Mouse (Mus musculus): ENCODE data around the gene Pde7b. TPM values are rescaled to one million over a fixed set of nuclear protein-coding genes. Genes with fewer than 3 reads are reported as not detected.

Gene Pde7b
- total RNA-seq, 2 experiments from 2014 or later, result 37.2 to 37.9 TPM

DNA sequence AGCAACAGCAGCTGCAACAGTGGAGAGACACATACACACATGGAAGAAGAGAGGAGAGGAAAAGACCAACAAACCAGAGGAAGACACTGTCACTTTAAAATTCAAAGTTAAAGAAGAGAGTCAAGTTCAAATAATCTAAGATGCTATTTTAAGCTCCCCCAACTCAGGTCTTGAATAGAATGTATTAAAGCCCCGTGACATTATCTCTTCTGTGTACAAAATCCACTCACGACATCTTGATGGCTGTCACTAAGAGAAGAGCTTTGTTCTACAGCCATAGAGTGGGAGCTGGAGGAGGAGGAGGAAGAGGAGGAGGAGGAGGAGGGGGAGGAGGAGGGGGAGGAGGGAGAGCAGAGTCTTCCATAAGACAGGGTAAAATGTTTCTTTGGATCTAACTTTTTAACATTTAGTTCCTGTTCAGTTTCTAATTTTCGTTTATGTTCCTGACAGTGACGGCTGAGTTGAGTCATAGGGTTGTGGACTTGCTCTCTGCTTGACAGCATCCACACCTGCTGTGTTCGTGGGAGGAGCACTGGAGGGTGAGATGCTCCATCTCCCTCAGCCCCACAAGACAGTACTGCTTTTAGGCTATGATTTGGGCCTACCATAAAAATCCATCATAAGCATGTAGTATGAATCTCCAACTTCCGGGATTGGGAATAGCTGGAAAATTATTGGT is 270.4 kb downstream of the Pde7b start:
- no peak for DNase-seq (ENCODE audit: low spot score)

DNA sequence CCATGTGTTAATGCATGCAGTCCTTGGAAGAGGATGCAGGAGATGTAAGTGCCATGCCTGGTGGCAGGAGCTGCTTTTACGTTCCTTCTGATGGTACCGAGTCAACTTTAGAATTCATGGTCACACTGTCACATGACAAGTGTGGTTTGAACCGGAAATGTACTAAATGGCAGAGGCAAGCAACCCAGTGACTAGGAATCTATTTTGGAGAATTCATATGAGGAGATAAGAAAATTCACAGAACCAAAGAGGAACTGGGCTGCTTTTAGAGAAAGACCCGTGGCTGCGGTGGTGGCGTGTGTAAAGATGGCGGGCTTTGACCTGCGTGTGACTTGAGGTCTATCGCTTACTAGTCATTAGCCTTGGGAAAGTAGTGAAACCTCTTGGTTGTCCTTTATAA is 287.4 kb downstream of the Pde7b start:
- DNase-seq (ENCODE audit: low spot score), result no peak

DNA sequence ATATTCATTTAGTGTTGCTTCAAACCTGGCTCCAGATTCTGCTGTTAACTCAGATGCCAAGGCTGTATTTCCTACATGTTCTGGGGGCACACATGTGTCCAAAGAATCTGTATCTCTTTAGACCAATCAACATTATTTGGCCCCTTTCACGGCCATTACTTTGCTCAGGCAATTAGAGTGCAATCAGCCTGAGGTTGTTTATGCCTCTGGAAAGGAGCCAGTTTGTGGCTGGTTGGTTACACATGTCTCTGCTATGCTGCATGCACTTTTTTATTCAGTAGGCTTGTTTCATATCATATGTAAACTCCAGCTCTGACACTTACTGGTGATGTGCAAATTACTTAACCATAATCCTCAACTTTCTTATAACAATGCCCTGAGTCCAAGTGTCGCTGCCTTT is 287.9 kb downstream of the Pde7b start:
- no peak for DNase-seq (ENCODE audit: low spot score)

DNA sequence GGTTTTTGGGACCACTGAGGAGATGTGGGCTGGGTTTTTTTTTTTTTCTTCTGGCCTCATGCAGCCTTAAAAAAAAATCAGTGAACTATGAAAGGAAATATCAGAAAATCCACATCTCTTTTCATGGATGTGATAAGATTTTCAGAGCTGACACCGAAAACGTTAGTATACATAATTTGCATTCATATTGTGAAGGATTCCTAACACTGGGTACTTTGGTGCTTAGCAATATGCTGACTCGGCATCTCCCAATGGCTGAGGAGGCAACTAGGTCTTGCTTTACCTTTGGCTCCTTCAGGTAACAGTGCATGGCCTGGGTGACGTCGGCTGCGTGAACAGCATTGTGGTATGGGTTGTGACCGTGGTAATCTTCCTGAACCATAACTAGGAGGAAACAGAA is 289.0 kb downstream of the Pde7b start:
- DNase-seq (ENCODE audit: low spot score), result no peak

DNA sequence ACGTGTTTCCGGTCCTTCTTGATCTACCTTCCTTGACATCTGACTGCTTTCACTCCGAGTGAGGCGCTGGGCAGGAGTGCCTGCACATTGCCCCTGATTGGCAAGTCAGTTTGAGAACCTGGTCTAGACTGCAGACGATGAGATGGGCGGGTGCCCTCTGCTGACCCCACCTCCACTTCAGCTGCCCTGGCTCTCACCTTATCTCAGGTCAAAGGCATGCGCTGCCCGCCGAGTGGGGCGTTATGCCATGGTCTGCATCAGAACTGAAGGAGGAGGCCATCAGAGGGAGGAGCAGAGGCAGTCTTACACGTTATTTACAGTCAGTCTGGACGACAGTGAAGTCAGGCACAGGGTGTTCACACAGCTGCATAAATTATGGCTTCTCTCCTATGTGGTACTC is 293.5 kb downstream of the Pde7b start:
- DNase-seq (ENCODE audit: low spot score), result no peak

DNA sequence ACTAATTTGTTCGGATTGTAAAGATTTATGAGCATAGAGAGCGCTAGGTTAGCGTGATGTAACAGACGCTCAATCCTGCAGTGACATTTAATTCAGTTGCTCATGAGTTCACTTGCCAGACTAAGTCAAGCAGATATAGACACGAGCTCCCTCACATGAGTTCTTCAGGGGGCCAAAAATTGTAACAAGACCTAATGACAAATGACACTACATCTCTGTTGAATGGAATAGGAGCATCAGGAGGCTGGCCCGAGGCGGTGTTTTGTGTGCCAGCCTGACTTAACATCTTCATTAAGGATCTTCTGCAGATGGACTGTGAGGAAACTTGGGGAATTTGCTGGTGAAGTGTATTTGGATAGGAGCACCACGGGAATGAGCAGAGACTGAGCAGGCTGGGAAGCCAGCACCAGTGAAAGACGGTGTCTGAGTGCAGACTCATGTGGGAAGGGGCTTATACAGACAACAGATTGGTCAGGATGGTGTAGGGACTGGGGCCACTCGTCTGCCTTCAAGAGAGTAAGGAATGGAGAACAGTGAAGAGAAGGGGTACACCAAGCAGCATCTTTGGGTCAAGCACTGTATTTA is 303.5 kb downstream of the Pde7b start:
- peak; percentile 38 for DNase-seq (ENCODE audit: low spot score)

DNA sequence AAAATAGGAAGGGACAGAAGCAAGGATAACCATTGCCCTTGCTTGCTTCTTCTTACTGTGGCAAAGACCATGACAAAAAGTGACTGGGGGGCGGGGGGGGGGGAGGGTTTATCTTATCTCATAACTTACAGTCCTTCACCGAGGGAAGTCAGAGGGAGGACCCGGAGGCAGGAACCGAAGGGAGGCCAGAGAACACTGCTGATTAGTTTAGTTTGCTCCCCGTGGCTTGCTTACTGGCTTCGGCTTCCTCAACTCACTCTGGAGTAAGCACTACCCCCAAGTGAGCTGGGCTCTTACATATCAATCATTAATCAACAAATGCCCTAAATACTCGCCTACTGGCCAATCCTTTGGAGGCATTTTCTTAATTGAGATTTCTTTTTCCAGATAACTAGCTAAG is 304.6 kb downstream of the Pde7b start:
- no peak for DNase-seq (ENCODE audit: low spot score)

DNA sequence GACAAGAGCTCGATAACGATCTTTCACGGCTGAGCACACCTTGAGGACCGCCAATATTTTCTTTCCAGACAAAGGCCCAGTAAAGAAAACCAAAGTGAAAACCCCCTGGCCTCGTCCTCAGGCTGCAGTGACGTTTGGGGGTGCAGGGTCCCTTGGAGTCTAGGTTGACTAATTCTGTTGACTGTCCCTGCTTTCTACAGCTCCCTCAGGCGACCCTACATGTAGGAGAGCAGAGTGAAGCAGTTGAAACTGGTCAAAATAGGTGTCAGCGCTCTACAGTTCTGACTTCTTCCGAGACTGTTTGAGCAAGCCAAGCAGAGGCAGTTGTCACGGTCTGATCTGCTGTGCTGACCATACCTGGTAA is 306.0 kb downstream of the Pde7b start:
- no peak for DNase-seq (ENCODE audit: low spot score)

DNA sequence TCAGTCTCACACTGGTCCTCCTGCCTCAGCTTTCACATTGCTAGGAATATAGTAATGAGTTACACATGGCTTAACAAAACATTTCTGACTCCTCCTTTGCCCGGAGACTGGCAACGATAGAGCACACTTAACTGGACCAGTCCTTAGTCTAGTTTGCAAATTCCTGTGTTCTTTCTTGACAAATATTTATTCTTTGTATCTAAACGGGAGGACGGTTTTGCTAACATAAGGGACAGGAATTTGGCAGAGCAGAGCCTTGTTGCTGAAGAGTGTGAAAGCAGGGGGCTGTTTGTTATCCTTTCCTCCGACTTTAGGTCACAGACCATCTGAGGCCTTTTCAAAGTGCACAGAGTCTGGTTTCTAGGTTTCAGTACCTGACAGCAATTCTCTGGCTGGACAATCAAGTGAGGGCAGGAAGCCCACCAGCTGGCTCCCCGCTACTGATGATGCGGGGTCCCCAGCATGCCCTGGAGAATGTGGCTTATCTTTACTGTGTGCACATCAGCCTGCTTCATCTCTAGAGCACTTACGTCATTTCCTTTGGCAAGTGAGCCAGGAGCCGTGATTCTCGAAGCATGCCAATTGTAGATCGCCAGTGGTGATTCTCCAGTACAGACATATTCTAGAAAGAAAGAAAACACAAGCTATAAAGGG is 306.5 kb downstream of the Pde7b start:
- DNase-seq (ENCODE audit: low spot score), result no peak

DNA sequence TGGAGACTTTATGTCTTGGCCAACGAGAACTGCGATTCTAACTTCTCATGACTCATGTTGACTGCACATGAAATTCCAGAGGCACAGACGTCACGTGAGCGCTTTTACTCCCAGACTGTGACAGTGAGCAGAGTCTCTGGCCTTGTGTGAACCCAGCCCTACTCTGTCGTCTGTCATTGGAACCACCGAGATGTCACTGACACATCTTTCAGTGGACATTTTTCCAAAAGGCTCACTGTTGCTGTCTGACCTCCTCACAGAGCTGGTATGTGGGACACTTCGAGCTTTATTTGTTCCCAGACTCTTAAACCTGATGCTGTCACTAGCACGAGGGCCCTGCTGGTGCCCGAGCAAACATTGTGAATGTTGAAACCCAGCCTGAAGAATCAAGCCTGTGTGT is 315.7 kb downstream of the Pde7b start:
- DNase-seq (ENCODE audit: low spot score), result no peak

DNA sequence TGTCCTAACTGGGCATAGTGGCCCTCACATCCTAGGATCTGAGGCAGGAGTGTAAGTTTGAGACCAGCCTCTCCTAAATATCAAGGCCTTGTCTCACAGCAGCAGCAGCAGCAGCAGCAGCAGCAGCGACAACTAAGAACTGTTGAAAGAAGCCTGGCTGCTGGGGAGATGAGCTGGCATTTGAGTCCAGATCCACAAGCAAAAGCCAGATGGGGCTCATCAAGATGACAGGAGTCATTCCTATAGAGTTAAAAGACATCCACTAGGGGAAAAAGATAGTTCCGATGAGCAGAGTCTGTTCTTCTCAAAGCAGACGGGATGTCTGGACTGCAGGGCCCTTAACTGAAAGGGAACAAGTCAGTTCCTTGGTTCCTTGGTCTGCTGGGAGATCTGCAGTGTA is 316.5 kb downstream of the Pde7b start:
- DNase-seq (ENCODE audit: low spot score), result no peak

DNA sequence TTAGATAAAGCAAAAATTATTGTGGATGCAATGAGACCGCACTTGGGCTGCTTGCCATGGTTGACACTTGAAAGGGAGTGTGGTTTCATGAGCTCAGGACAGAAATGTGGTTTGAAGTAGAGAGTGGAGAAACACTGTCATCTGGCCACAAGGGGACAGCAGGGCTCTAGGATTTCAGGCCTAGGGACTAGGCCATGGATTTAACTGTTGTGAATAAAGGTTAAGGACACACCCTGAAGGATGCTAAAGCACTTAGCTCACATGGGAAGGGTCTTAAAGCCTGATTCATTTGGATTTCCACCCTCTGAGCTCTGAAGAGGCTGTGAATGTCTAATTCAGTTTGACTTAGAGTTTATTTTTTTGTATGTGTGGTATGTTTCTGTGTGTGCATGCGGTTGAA is 319.4 kb downstream of the Pde7b start:
- DNase-seq (ENCODE audit: low spot score), result peak; percentile 47

DNA sequence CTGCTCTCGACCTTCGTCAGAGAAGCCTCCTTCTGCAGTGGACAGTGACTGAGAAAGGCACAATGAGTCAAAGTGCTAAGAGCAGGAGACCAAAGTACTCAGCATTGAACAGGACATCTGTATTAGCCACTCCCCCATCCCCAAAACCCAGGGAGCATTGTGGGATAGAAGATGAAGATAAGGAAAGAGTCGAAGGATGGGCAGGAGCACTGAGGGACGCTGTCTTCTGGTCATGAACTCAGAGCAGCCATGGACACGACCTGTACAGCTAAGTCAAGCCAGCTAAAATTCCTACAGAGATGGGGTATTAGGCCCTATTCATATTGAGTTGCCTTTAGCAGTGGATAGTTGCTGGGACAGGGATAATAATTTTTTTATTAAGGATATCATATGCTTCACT is 321.9 kb downstream of the Pde7b start:
- DNase-seq (ENCODE audit: low spot score), result no peak

DNA sequence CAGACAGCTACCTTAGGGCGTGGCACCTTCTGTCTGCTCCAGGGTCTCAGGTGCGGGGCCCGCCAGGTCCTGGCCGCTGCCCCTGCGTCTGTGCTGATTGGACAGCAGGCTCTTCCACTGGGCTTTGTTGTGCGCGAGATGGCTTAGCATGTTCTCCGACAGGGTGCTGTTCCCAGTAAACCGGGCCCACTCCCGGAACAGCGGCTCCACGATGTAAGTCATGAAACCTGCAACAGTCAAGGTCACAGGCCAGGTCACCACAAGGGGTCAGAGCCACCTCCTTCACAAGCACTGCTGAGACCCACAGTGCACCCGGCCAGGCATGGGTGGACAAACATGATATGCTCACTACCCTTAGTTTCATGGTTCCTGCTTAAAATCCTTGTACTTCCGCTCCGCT is 324.5 kb downstream of the Pde7b start:
- DNase-seq (ENCODE audit: low spot score), result no peak

DNA sequence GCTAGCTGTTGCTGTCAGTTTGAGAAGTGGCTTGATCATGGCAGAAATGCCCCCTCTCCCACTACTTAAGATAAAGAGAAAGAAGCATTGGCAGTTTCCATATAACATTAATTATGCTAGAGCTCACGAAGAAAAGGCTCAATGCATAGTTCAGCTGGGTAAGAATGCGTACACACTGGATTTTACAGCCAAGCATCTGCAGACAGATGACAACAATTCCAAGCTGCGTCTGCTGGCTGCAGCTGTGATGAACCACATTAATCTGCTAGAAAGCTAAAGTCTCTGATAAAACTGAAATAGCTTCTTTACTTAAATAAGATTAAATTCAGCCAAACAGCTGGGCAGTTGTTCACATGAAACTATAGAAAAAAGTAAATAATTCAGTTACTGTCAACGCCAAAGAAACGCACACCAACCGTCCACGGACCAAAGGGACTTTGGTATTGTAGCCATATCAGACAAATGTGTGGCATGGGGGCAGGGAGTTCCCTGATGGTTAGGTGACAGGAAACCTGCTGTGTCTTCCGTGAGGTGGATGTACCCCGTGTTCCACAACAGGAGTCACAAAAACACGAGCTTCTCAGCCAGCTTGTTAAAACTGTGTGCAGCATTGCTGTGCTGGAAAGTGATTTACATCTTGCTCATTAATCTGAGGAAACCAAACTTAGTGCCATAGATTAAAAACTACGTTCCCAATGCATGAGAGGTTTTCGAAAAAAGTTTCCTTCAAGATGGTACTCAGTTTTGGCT is 326.1 kb downstream of the Pde7b start:
- DNase-seq (ENCODE audit: low spot score), result no peak

DNA sequence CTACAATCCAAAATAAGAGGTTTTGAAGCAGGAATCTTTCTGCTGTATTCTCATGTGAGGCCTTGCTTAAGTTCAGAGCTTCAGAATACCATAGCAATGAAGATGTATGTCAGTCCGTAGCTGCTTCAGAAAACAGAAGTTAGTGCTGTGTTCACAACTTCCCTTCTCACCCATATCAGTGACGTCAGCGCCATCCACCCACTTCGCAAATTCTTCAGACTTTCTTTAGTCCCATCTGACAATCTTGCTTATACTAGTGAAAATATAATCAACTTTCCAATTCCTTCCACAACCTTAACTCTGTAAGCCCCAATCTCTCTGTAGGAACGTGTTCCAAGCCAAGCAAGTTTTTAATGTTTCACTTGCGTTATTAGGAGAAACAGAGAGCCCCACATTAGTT is 326.7 kb downstream of the Pde7b start:
- no peak for DNase-seq (ENCODE audit: low spot score)

DNA sequence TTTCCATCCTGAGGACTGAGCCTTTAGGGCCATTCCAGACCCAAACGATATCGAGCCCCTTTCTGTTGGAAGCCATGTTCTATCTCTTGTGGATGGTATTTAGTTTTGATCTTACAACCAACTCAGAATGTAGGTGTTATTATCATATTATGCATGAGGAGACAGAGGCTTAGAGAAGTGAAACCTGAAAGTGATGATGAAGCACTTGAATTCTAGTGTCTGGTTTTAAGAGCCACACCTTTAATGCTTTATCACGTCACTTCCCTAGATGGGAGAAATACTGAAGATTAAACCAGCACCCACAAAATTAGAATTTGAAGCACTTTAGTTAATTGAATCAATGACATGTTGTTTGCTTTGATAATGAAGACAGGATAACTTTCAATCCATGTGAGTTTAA is 329.1 kb downstream of the Pde7b start:
- no peak for DNase-seq (ENCODE audit: low spot score)

DNA sequence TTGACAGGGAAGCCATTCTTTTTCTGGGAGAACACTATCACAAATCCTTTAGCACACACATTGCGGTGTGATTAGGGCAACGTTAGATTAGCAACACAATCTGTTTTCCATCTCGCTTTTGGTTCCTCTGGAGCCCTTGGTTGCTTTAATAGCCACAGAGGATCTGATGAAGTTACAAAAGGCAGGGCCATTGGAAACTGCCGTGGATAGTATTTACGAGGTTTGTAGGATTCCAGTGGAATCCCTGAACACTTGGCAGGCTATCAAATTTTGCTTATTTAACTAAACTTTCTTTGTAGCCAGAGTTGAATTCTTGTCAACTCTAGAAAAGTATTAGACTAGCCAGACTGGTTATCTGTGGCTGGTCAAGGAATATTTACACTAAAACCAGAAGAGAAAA is 330.1 kb downstream of the Pde7b start:
- no peak for DNase-seq (ENCODE audit: low spot score)

DNA sequence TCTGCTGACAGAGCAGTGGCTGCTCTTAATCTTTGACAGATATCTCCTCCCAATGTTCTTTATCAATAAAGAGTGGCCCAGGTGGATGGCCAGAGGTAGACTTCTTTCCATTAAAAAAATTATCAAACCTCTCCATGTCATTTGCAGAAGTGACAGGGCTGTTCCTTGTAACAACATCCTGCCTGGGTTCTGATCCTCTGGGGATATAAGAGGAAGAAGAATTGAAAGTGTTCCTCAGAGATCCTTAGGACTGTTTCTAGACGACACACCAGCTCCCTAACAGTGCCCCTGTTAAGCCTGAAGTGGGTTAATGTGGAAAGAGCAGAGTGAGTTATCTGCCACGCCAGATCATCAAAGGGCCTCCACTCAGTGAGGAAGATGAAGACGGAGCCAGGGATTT is 334.3 kb downstream of the Pde7b start:
- no peak for DNase-seq (ENCODE audit: low spot score)

DNA sequence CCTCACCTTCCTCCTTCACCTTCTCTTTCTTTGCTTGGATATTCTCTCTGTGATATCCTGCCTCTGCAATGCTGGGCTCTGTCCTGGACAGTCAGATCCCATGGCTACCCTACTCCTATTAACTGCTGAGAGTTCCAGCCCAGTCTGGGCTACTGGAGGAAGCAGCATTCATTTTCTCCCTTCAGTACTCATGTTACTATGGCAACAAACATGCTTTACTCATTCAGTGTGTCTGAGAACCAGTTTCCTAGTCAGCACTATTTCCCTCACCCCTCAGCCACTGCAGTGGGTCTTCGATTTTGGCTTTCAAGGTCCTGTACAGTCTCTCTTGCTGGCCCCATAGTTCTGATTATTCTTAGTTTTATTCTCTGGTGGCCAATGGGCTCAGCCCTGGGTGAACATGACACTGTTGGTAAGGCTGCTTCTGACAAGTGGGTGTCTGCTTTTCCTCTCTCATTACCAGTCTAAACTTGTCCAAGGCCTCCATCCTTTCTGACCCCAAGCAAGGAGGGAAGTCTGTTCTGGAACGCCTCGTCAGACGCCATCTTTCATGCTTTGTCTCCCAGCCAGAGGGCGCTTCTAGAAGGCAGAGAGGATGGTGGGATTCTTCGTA is 342.0 kb downstream of the Pde7b start:
- DNase-seq (ENCODE audit: low spot score), result no peak

DNA sequence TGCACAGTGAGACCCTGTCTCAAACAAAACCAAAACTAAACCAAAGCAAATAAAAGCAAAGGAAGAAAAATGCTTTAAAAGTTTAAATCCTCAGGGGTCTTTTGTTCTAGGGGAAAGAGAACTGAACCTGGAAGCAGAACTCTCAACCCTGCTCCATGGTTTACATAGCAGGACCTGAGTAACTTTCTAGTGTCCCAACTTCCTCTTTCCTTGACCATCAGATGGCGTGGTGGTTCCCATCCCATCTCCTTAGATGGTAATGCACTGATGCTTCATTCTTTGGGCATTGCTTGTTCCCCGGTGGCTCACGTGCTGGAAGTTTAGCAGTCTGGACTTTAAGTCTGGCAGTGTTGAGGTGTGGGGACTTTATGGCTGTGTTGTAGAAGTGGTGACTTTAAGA is 343.5 kb downstream of the Pde7b start:
- no peak for DNase-seq (ENCODE audit: low spot score)

DNA sequence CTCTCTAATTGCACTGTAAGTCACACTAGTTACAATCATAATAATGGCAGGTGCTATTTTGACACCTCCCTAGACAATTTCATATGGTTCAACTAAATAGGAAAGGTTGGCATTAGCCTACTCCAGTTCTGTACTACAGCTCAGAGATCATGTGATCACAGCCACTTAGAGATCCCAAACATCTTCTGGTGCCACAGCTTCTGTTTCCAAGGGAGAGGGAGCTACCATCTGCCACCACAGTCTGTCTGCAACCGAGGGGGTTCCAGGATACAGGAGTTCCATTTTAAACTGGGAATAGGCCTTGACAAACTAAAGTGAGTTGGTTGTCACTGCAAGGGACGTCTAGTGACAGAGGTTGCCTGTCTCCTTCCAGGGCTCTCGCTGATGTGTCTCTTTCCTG is 344.1 kb downstream of the Pde7b start:
- no peak for DNase-seq (ENCODE audit: low spot score)

All from gastrocnemius, adult 18-20 months (tissue).